Mouse (Mus musculus) embryo, embryonic 10 days (tissue): Measurements from ENCODE around the gene Tas2r140.

Experiments
- DNase-seq: peaks from one replicate; pipeline ENCODE4 v3.0.0-alpha.2; 2015; ENCODE audit warnings: low spot score

The Tas2r140 gene

DNA sequence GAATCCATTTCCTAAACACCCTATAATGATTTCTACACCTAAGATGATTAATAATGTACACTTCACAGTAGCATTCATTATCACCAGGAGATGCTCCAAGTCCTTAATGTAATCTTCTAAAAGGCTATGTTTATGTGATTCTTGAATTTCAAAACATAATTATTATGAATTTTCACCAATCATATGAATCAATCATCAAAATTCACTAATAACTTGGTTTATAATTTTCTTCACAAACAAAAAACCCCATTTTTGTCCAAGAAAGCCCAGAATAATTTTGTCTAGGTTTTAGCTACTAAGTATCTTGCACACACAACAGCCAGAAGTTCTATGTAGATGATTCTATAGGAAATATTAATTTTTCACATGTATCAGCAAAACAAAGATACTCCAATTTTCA, at the start of gene Tas2r140:
TSS of gene Tas2r140 (minus strand) at position 101 of the 400 bp plus-strand sequence.
- DNase-seq, result no peak

DNA sequence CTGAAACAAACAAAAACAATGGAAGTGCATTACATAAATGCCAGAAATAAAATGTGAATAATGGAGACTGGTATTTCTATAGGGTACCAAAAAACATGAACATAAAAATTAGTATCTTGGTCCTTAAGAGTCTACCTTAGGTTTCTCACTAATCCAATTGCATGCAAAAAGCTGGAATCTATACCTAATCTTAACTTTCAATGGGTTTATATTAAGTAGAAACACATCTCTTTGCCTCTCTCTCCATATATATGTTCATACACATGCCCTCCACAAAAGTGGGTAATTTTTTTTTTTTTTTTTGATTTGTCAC, 48.9 kb upstream of the Tas2r140 start, which contains the start of gene Smim10l1:
TSS of gene Smim10l1 (plus strand) at position 301 of the 313 bp plus-strand sequence.
- no peak for DNase-seq

DNA sequence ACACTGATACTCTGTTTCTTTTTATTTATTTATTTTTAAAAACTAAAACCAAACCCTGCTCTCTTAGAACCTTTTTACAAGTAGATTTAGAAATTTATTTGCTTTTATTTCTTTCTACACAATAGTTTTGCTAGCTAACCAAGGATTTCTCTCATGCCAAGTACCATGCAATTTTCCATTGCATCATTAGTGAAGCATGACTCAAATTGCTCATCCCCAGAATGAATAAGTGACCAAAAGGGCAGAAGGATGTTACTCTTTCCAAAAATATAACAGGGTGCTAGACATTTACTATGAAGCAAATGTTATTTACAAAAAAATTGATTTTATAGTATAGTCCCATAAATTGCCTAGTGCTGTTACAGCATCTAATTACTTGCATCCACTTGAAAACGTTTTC, 46.8 kb upstream of the Tas2r140 start:
- DNase-seq, result no peak

DNA sequence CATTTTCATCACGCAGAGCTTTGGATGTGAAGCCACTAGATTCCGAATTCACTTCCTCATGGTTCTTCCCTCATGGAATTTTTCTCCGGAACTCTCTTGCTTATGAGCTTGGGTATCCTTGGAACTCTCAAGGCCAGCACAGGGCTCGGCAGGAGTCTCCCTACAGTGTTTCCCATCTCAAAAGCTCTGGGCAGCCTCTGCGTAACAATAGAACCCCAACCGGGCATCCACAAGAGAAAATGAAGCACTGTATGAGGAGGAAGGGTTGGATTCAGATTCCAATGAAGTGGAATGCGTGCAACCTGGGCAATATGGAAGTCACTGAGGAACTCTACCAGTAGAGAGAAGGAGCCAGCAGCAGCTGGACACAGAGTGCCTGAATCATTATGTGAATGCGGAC, 36.6 kb upstream of the Tas2r140 start:
- DNase-seq, result no peak

DNA sequence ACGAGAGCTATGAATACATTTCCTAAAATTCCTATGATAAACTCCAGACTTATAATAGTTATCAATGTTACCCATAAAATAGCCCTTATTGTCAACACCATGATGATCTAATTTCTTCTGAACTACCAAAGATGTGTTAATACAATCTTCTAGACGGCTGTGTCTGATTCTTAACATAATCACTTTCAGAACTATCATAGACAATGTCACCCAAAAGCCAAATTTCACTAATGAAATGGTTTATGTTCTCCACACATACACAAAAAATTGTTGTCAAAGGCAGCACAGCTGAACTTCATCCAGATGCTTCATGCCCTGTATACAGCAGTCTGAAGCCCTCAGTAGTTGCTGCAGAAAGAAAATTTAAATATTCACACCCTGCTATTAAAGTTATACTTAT, 18.6 kb downstream of the Tas2r140 start, which contains the start of gene Tas2r103:
TSS of gene Tas2r103 (minus strand) at position 101 of the 400 bp plus-strand sequence.
- no peak for DNase-seq
